In genomic region chr9:55110059-55110834, GRCm38 (mm10) we compare ENCODE assay signal across 7 mouse cellular contexts. TPM values are rescaled to one million over a fixed set of nuclear protein-coding genes. Genes with fewer than 3 reads are reported as not detected.
DNase-seq lines count a peak whose midpoint lies in the region; ATAC-seq lines count a peak whose summit lies in the region.

No protein-coding gene starts in this region.

- H3K27me3 ChIP-seq in embryonic facial prominence, embryonic 11.5 days (ENCODE audit: control insufficient read depth, insufficient read depth, low read length) = no peaks in the 10 kb centered on the region
- H3K27me3 ChIP-seq in midbrain, embryonic 13.5 days = no peaks in the 10 kb centered on the region

- H3K36me3 ChIP-seq in embryonic facial prominence, embryonic 11.5 days (replicated peaks; ENCODE audit: control insufficient read depth, insufficient read depth, low read depth, low read length) = no peaks in the 10 kb centered on the region
- no peaks in the 10 kb centered on the region for H3K36me3 ChIP-seq in midbrain, embryonic 13.5 days

- H3K27ac ChIP-seq in embryonic facial prominence, embryonic 11.5 days (replicated peaks; ENCODE audit: low read depth, low read length) = no peak overlapping the region
- H3K27ac ChIP-seq in midbrain, embryonic 13.5 days = no peak overlapping the region

- peak; percentile 93 for DNase-seq in adrenal gland, postnatal 14 days
- peak; percentile 95 for DNase-seq in embryonic facial prominence, embryonic 11.5 days (ENCODE audit: low spot score)
- peak; percentile 97 for DNase-seq in heart, adult 11 months
- DNase-seq in kidney, adult 11 months = peak; percentile 74
- peak; percentile 91 for DNase-seq in left cerebral cortex, postnatal 4 days
- DNase-seq in spleen, adult 12 weeks (ENCODE audit: low spot score) = peak; percentile 39

- ATAC-seq in embryonic facial prominence, embryonic 11.5 days (replicated peaks; ENCODE audit: insufficient number of reproducible peaks, low FRiP score, low TSS enrichment, low read depth) = peak; percentile 92
- ATAC-seq in midbrain, embryonic 13.5 days = peak; percentile 95

- H3K4me1 ChIP-seq in embryonic facial prominence, embryonic 11.5 days (ENCODE audit: control insufficient read depth, insufficient read depth, low read length) = no peaks in the 10 kb centered on the region; the same call in 1 of the 2 replicates
- no peaks in the 10 kb centered on the region for H3K4me1 ChIP-seq in midbrain, embryonic 13.5 days (replicated peaks)

- no peak overlapping the region for H3K9ac ChIP-seq in embryonic facial prominence, embryonic 11.5 days (replicated peaks; ENCODE audit: low read length)
- H3K9ac ChIP-seq in midbrain, embryonic 13.5 days (replicated peaks) = no peak overlapping the region

- no peak overlapping the region for H3K4me3 ChIP-seq in embryonic facial prominence, embryonic 11.5 days (ENCODE audit: low read depth, low read length)
- H3K4me3 ChIP-seq in midbrain, embryonic 13.5 days (replicated peaks) = no peak overlapping the region

- WGBS in embryonic facial prominence, embryonic 11.5 days = 30% methylated on average over 16 of the region's 16 CpGs
- 33% methylated on average over 16 of the region's 16 CpGs for WGBS in midbrain, embryonic 13.5 days

- H3K4me2 ChIP-seq in embryonic facial prominence, embryonic 11.5 days (ENCODE audit: low read depth, low read length) = no peak overlapping the region
- no peak overlapping the region for H3K4me2 ChIP-seq in midbrain, embryonic 13.5 days (replicated peaks)

- intact Hi-C loops in left cerebral cortex, postnatal 4 days (cut with DNase I) = loop anchor here (5.0 to 10.0 kb wide), 3 partner anchors 88 to 278 kb away; no protein-coding TSS in a partner anchor

- H3K9me3 ChIP-seq in embryonic facial prominence, embryonic 11.5 days (replicated peaks; ENCODE audit: control insufficient read depth, low read length) = no peaks in the 10 kb centered on the region
- H3K9me3 ChIP-seq in midbrain, embryonic 13.5 days = no peaks in the 10 kb centered on the region

RNA-seq across cellular contexts. Expression of gene Ube2q2, which starts 38.4 kb away (rescaled TPM):
- 46.7 and 47.5 TPM in 2 replicates for total RNA-seq in adrenal gland, postnatal 14 days (2021)
- 41.1 and 48.0 TPM in 2 replicates for polyA plus RNA-seq in embryonic facial prominence, embryonic 11.5 days (2014; fragmentation: Nextera tagmentation; extraction: Ambion mirVana)
- total RNA-seq in left cerebral cortex, postnatal 4 days (2021) = 10 to 100 TPM; 45.5 to 51.4 TPM
- polyA plus RNA-seq in midbrain, embryonic 13.5 days (2015; fragmentation: Nextera tagmentation; extraction: Ambion mirVana) = 32.2 and 38.7 TPM in 2 replicates

Comparison
In these comparisons a context has a peak if more than half of its experiments do, and no peak if none do; other contexts are left out.
1. DNase-seq: peak in every context shown above with its lines; median percentile 97 in heart, adult 11 months; 95 in embryonic facial prominence, embryonic 11.5 days; 93 in adrenal gland, postnatal 14 days; 91 in left cerebral cortex, postnatal 4 days; 74 in kidney, adult 11 months; 39 in spleen, adult 12 weeks.